Mouse (Mus musculus) urinary bladder, postnatal 0 days (tissue): ENCODE measurements around the gene Fhl4. TPM values are rescaled to one million over a fixed set of nuclear protein-coding genes. Genes with fewer than 3 reads are reported as not detected.

ENCODE experiments used
- polyA plus RNA-seq: library from polyadenylated mRNA; unstranded; fragments of >200 nt; fragmentation: Nextera tagmentation; extraction: Ambion mirVana; gene quantifications from 2 replicates; pipeline ENCODE4 v1.2.1, GENCODE M21; 2015

Gene Fhl4
- polyA plus RNA-seq: 0.79 and 0.88 TPM in 2 replicates

DNA sequence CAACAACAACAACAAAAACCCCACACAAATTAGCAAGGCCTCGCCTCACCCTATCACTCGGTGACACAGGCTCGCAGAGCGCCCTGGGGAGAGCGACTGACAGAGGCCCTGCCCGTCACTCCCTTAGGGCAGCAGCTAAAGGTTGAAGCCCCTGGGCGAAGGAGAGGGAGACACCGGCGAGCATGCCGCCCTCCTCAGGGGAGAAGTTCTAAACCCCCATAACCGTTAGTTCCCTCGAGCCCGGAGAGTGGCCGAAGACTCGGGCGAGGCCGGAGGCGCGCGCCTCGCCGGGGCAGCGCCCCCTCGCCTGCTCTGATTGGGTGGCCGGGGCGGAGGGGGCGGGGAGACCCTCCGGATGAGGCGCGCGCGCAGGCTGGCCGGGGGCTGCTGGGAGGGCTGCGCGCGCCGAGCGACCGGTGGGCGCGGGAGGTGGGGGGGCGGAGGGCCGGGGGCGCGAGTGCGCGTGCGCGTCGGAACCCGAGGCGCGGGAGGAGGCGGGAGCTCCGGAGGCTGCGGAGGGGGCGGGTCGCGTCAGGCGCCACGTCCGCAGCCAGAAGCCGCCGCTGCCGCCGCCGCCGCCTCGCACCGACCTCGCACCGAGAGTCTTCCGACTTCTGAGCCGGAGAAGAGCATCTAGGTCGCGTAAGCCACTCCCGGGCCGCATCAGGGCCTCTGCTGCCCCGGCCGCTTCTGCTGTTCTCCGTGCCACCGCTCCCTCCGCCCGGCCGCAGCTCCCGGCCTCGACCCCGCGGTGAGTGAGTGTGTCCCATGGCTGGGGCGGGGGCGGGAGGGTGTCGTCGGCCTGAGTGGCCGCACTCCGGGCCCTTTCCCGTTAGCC, at the start of gene Fhl4, which contains the start of gene Tmem263:
Gene Fhl4, minus strand, starts transcription at position 249 of the 838 bp plus-strand sequence.
Gene Tmem263, plus strand, starts transcription at position 381 of the 838 bp plus-strand sequence.

DNA sequence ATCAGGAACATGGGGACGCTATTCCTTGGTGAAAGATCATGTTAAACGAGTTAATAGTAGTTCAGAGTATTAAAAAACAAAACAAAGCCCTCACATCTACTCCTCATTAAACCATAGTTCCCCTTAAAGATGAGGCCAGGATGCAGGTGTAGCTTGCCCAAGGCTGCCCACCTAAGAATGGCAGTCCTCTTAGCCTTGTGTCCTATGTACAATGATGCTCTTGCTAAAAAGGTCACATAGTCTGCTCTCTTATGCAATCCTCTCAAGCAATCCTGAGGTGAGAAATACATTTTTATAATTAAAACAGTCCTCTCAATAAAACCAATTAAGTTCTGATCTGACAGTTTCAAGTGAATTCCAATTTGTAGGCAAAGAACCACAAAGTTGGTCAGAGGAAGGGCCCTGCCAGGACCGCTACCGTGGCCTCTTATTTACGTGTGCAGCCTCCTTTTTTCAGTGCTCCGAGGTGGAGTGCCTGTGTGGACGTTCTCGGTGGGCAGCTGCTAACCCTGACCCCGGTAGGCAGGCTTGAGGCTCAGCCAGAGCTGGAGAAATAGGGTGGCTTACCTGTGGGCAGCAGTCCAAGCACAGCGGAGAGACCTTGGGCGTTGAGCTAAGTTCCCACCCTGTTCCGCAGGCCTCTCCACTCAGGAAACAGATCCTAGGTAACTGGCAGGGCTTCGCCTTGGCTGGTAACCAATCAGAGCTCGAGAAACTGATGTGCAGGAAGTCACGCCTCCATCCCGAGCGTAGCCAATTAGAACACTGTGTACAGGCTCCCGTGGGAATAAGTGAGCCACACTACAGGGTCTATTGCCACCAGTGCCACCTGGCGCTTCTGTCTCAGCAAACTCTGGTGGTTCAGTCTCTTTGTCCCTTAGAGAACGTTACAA, 25.3 kb upstream of the Fhl4 start, which contains the start of gene Mterf2:
Gene Mterf2, minus strand, starts transcription at position 633 of the 893 bp plus-strand sequence.

Other genes with a start within 250 kb of the Fhl4 start
- 12.4 and 13.0 TPM in 2 replicates for gene Ric8b, start 184.9 kb downstream of the Fhl4 start, polyA plus RNA-seq
- 47.6 and 63.7 TPM in 2 replicates for gene Tmem263, start 132 bp upstream of the Fhl4 start, polyA plus RNA-seq
- gene Mterf2, start 25.5 kb upstream of the Fhl4 start, polyA plus RNA-seq: 5.8 TPM in 2 replicates
- 19.1 and 28.6 TPM in 2 replicates for gene Cry1, start 82.6 kb upstream of the Fhl4 start, polyA plus RNA-seq